Mouse (Mus musculus) G1E (cell line): ENCODE results near the gene Foxr1. TPM values are rescaled to one million over a fixed set of nuclear protein-coding genes. Genes with fewer than 3 reads are reported as not detected.
"Not testable (repeated sequence)": the region's sequence is repeated elsewhere in the genome, so short reads cannot be mapped to it uniquely, and the experiment has no call there.

Source experiments
- ATAC-seq: 2 replicates; pipeline ENCODE4 v1.8.0; 2016; ENCODE audit warnings: mild to moderate bottlenecking; ENCODE audit not compliant: insufficient number of reproducible peaks, poor library complexity, low FRiP score, severe bottlenecking; ENCODE audit errors: extremely low read depth
- DNase-seq: peaks from one replicate; pipeline ENCODE4 v3.0.0; 2012; ENCODE audit warnings: low spot score
- H3K27me3 ChIP-seq: 2 replicates; pipeline ENCODE4 v1.6.1; 2012; ENCODE audit warnings: mild to moderate bottlenecking, low read length, inconsistent platforms; ENCODE audit not compliant: insufficient read depth
- H3K36me3 ChIP-seq: replicated peaks from 2 replicates; pipeline ENCODE3; 2012; ENCODE audit warnings: mild to moderate bottlenecking, inconsistent platforms
- H3K4me1 ChIP-seq: 2 replicates; pipeline ENCODE4 v1.6.1; 2012; ENCODE audit warnings: low read depth, low read length, inconsistent platforms, mixed read lengths; ENCODE audit not compliant: insufficient read depth
- H3K4me3 ChIP-seq: 2 replicates; pipeline ENCODE4 v1.5.1; 2012; ENCODE audit warnings: low read depth, mild to moderate bottlenecking, inconsistent platforms, low read length, moderate library complexity, mixed read lengths
- H3K9me3 ChIP-seq: replicated peaks from 2 replicates; pipeline ENCODE4 v1.6.1; 2012; ENCODE audit warnings: inconsistent platforms
- CTCF ChIP-seq: IDR thresholded peaks from 2 replicates; pipeline ENCODE4 v1.5.1; 2012; ENCODE audit warnings: low read depth, low read length, inconsistent platforms, mixed read lengths
- GATA1 ChIP-seq: IDR thresholded peaks from 2 replicates; pipeline ENCODE4 v1.6.1; 2012; ENCODE audit warnings: borderline replicate concordance, low read length, inconsistent platforms, mixed read lengths
- GATA2 ChIP-seq: IDR thresholded peaks from 2 replicates; pipeline ENCODE4 v1.6.1; 2012; ENCODE audit warnings: low read depth, low read length, inconsistent platforms, borderline replicate concordance
- POLR2AphosphoS5 ChIP-seq: IDR thresholded peaks from 2 replicates; pipeline ENCODE4 v1.6.1; 2012; ENCODE audit warnings: low read depth, low read length, inconsistent platforms; ENCODE audit not compliant: insufficient replicate concordance
- TAL1 ChIP-seq: conservative IDR thresholded peaks from 2 replicates; pipeline ENCODE4 v1.6.1; 2012; ENCODE audit warnings: low read depth, low read length, inconsistent platforms, mixed read lengths
- polyA plus RNA-seq: library from polyadenylated mRNA; stranded (reverse); fragments of >175 nt; gene quantifications from 2 replicates; pipeline ENCODE4 v1.2.3, GENCODE M21; 2012
- total RNA-seq, 2 experiments: library from RNA; stranded (forward) in 1 of 2; stranded (reverse) in 1 of 2; fragments of 200-1000 nt in 1 of 2; fragments of >200 nt in 1 of 2; fragmentation: Nextera tagmentation in 1 of 2; gene quantifications; 2 replicates each; pipeline ENCODE4 v1.2.3; 2014 to 2017

The Foxr1 gene
- total and polyA plus RNA-seq, 3 experiments, result 0.11 TPM; not detected in 2

GRCm38 (mm10) chr9:44417892-44418363, 23.0 kb downstream of the Foxr1 start:
- peak; percentile 80 for ATAC-seq
- peaks cover 34% of the 10 kb centered on the region for H3K36me3 ChIP-seq

GRCm38 (mm10) chr9:44417156-44417891, 23.6 kb downstream of the Foxr1 start:
- peaks cover 53% of the 10 kb centered on the region for H3K4me1 ChIP-seq
- no peak for TF ChIP-seq TAL1
- no peak for TF ChIP-seq CTCF
- no peak for TF ChIP-seq GATA2
- no peak for TF ChIP-seq POLR2AphosphoS5
- TF ChIP-seq GATA1, result no peak
- no peaks in the 10 kb centered on the region; the same call in 1 of the 2 replicates for H3K27me3 ChIP-seq
- peaks cover 40% of the 10 kb centered on the region for H3K36me3 ChIP-seq
- DNase-seq (no peak), ATAC-seq (no peak)
- peak overlapping the region; percentile 99 for H3K4me3 ChIP-seq
- H3K9me3 ChIP-seq, result peaks cover 3% of the 10 kb centered on the region; the same call in 1 of the 2 replicates

More at GRCm38 (mm10) chr9:44417892-44418363, 23.0 kb downstream of the Foxr1 start:
- TF ChIP-seq GATA2, result no peak
- TF ChIP-seq CTCF, result peak; percentile 34
- DNase-seq, result peak; percentile 74
- Histone ChIP-seq H3K4me1 (peaks cover 47% of the 10 kb centered on the region), H3K4me3 (peak overlapping the region; percentile 99), H3K9me3 (peaks cover 3% of the 10 kb centered on the region; the same call in 1 of the 2 replicates), H3K27me3 (no peaks in the 10 kb centered on the region; the same call in 1 of the 2 replicates)

- Histone ChIP-seq H3K36me3 (peaks cover 76% of the 10 kb centered on the region), H3K4me3 (peak overlapping the region; percentile 22; the same call in 1 of the 2 replicates), H3K4me1 (peaks cover 62% of the 10 kb centered on the region), H3K9me3 (no peaks in the 10 kb centered on the region), H3K27me3 (no peaks in the 10 kb centered on the region)
- TF ChIP-seq GATA1, result no peak
- no peak for TF ChIP-seq CTCF
- no peak for TF ChIP-seq POLR2AphosphoS5
- TF ChIP-seq TAL1, result no peak
- no peak for TF ChIP-seq GATA2
- ATAC-seq (no peak), DNase-seq (no peak)
Observed at GRCm38 (mm10) chr9:44412781-44413180, 28.2 kb downstream of the Foxr1 start.

- TF ChIP-seq TAL1 (peak; percentile 30; the same call in 1 of the 2 replicates), GATA2 (no peak)
- Histone ChIP-seq H3K9me3 (no peaks in the 10 kb centered on the region), H3K36me3 (peaks cover 76% of the 10 kb centered on the region), H3K4me1 (peaks cover 60% of the 10 kb centered on the region), H3K27me3 (no peaks in the 10 kb centered on the region), H3K4me3 (no peak overlapping the region; the same call in 1 of the 2 replicates)
- ATAC-seq (peak; percentile 24), DNase-seq (peak; percentile 44)
Observed at GRCm38 (mm10) chr9:44412306-44412705, 28.6 kb downstream of the Foxr1 start.

GRCm38 (mm10) chr9:44411601-44412130, 29.3 kb downstream of the Foxr1 start:
- Histone ChIP-seq H3K27me3 (no peaks in the 10 kb centered on the region), H3K4me1 (peaks cover 55% of the 10 kb centered on the region), H3K9me3 (no peaks in the 10 kb centered on the region), H3K4me3 (no peak overlapping the region; the same call in 1 of the 2 replicates), H3K36me3 (peaks cover 76% of the 10 kb centered on the region)
- no peak for ATAC-seq
- no peak for DNase-seq
- TF ChIP-seq POLR2AphosphoS5, result no peak; the same call in 1 of the 2 replicates
- no peak for TF ChIP-seq GATA1
- no peak for TF ChIP-seq CTCF
- no peak for TF ChIP-seq GATA2
- TF ChIP-seq TAL1, result no peak

- no peak for ATAC-seq
- Histone ChIP-seq H3K4me1 (peaks cover 52% of the 10 kb centered on the region), H3K4me3 (peak overlapping the region; percentile 1; the same call in 1 of the 2 replicates), H3K36me3 (peaks cover 71% of the 10 kb centered on the region), H3K27me3 (no peaks in the 10 kb centered on the region), H3K9me3 (no peaks in the 10 kb centered on the region)
- DNase-seq, result no peak
- TF ChIP-seq POLR2AphosphoS5 (no peak; the same call in 1 of the 2 replicates), TAL1 (no peak), GATA2 (no peak), GATA1 (no peak)
Observed at GRCm38 (mm10) chr9:44410647-44411336, 30.1 kb downstream of the Foxr1 start.

- peak overlapping the region; percentile 84 for H3K4me3 ChIP-seq
- not testable (repeated sequence) for ATAC-seq, DNase-seq, H3K9me3 ChIP-seq, H3K27me3 ChIP-seq
- peaks cover 60% of the 10 kb centered on the region for H3K4me1 ChIP-seq
- peaks cover 74% of the 10 kb centered on the region for H3K36me3 ChIP-seq
Observed at GRCm38 (mm10) chr9:44408693-44409092, 32.2 kb downstream of the Foxr1 start.
